Mouse (Mus musculus) layer of hippocampus, adult 6 months (tissue): ENCODE measurements around the gene Nfic. TPM values are rescaled to one million over a fixed set of nuclear protein-coding genes. Genes with fewer than 3 reads are reported as not detected.

Experiments
- long read RNA-seq, 2 experiments: library from polyadenylated mRNA; unstranded; transcript quantifications; one replicate each; pipeline ENCODE4 v2.0.0; 2019 to 2020
- microRNA-seq: library from miRNA; unstranded; fragments of <30 nt; microRNA quantifications from one replicate; pipeline ENCODE4 v1.2.0, GENCODE M21; 2020
- polyA plus RNA-seq: library from polyadenylated mRNA; unstranded; fragments of <200 nt; fragmentation: Nextera tagmentation; gene quantifications from 2 replicates; pipeline ENCODE4 v1.2.3, GENCODE M21; 2021

Gene Nfic
- polyA plus RNA-seq: 22.5 and 25.0 TPM in 2 replicates
- long read RNA-seq, experiment 1, full-length matches to known transcripts: 20 of 38 reads
- long read RNA-seq, experiment 1, partial matches to known transcripts: 6 of 38 reads
- long read RNA-seq, experiment 1, other reads (novel, unspliced or antisense): 12 of 38 reads
- long read RNA-seq, experiment 2, full-length matches to known transcripts: 86 of 119 reads
- long read RNA-seq, experiment 2, partial matches to known transcripts: 6 of 119 reads
- long read RNA-seq, experiment 2, other reads (novel, unspliced or antisense): 27 of 119 reads

GRCm38 (mm10) chr10:81455181-81455895 lies at the start of gene Nfic:
TSS of gene Nfic (minus strand) at chr10:81455635.

GRCm38 (mm10) chr10:81500032-81500431 lies 44.6 kb upstream of the Nfic start, which contains the start of gene S1pr4:
TSS of gene S1pr4 (minus strand) at chr10:81500132.

GRCm38 (mm10) chr10:81496264-81496901 lies 40.9 kb upstream of the Nfic start, which contains the start of gene Ncln:
TSS of gene Ncln (minus strand) at chr10:81496392.

GRCm38 (mm10) chr10:81482533-81482889 lies 27.1 kb upstream of the Nfic start, which contains the start of gene Celf5:
TSS of gene Celf5 (minus strand) at chr10:81482709.

GRCm38 (mm10) chr10:81392781-81393185 lies 62.7 kb downstream of the Nfic start, which contains the start of gene Smim24:
TSS of gene Smim24 (plus strand) at chr10:81393051.

GRCm38 (mm10) chr10:81388505-81389055 lies 66.9 kb downstream of the Nfic start, which contains the start of gene Gm48552:
TSS of gene Gm48552 (plus strand) at chr10:81389005.

GRCm38 (mm10) chr10:81383802-81384604 lies 71.4 kb downstream of the Nfic start, which contains the start of the genes Dohh and Gm48551:
TSS of gene Dohh (plus strand) at chr10:81384428.
TSS of gene Gm48551 (plus strand) at chr10:81384466.

GRCm38 (mm10) chr10:81377793-81378552 lies 77.5 kb downstream of the Nfic start, which contains the start of gene Fzr1:
TSS of gene Fzr1 (minus strand) at chr10:81378516.

GRCm38 (mm10) chr10:81365672-81366476 lies 89.6 kb downstream of the Nfic start, which contains the start of gene 4930404N11Rik:
TSS of gene 4930404N11Rik (minus strand) at chr10:81365816.

GRCm38 (mm10) chr10:81356991-81357844 lies 98.2 kb downstream of the Nfic start, which contains the start of gene Mfsd12:
TSS of gene Mfsd12 (plus strand) at chr10:81357491.

GRCm38 (mm10) chr10:81350351-81351063 lies 104.9 kb downstream of the Nfic start, which contains the start of gene Hmg20b:
TSS of gene Hmg20b (minus strand) at chr10:81350480.

Small RNA genes lying within 50 kb of the gene (microRNA-seq; reads per million reads assigned to microRNA genes)
- gene Gm25595: not detected
- not detected for gene Mir1191b
- gene Mir6913: 2.8 reads per million, percentile 7 among the genes with 10 or more reads in this experiment

Other genes starting within 250 kb of the Nfic start
- gene Atcay, start 224.8 kb downstream of the Nfic start, polyA plus RNA-seq: 47.2 and 52.7 TPM in 2 replicates
- gene Zfr2, start 222.5 kb downstream of the Nfic start, polyA plus RNA-seq: 33.7 and 36.7 TPM in 2 replicates
- gene Matk, start 202.7 kb downstream of the Nfic start, polyA plus RNA-seq: 145 and 170 TPM in 2 replicates
- gene Mrpl54, start 188.7 kb downstream of the Nfic start, polyA plus RNA-seq: 119 and 122 TPM in 2 replicates
- 20.9 and 24.9 TPM in 2 replicates for gene Apba3, start 188.7 kb downstream of the Nfic start, polyA plus RNA-seq
- 1.1 and 4.3 TPM in 2 replicates for gene Tjp3, start 164.1 kb downstream of the Nfic start, polyA plus RNA-seq
- gene Pip5k1c, start 162.7 kb downstream of the Nfic start, polyA plus RNA-seq: 48.2 and 55.7 TPM in 2 replicates
- gene Cactin, start 134.5 kb downstream of the Nfic start, polyA plus RNA-seq: 13.5 and 13.9 TPM in 2 replicates
- gene Tbxa2r, start 126.9 kb downstream of the Nfic start, polyA plus RNA-seq: 1.4 and 1.7 TPM in 2 replicates
- 0.60 and 0.80 TPM in 2 replicates for gene Gipc3, start 112.4 kb downstream of the Nfic start, polyA plus RNA-seq
- gene Hmg20b, start 105.2 kb downstream of the Nfic start, polyA plus RNA-seq: 28.5 TPM in 2 replicates
- 9.2 and 10.7 TPM in 2 replicates for gene Mfsd12, start 98.1 kb downstream of the Nfic start, polyA plus RNA-seq
- not detected in 2 replicates for gene 4930404N11Rik, start 89.8 kb downstream of the Nfic start, polyA plus RNA-seq
- 62.7 and 65.6 TPM in 2 replicates for gene Fzr1, start 77.1 kb downstream of the Nfic start, polyA plus RNA-seq
- gene Dohh, start 71.2 kb downstream of the Nfic start, polyA plus RNA-seq: 178 and 192 TPM in 2 replicates
- 4.3 and 4.7 TPM in 2 replicates for gene Gm48551, start 71.2 kb downstream of the Nfic start, polyA plus RNA-seq
- gene Gm48552, start 66.6 kb downstream of the Nfic start, polyA plus RNA-seq: 1.3 TPM in 1 of 2 replicates, not detected in the other
- gene Smim24, start 62.6 kb downstream of the Nfic start, polyA plus RNA-seq: 2.8 and 3.4 TPM in 2 replicates
- gene Celf5, start 27.1 kb upstream of the Nfic start, polyA plus RNA-seq: 60.5 and 83.1 TPM in 2 replicates
- 45.3 and 46.2 TPM in 2 replicates for gene Ncln, start 40.8 kb upstream of the Nfic start, polyA plus RNA-seq
- 0.43 and 0.55 TPM in 2 replicates for gene S1pr4, start 44.5 kb upstream of the Nfic start, polyA plus RNA-seq
- 2.6 and 3.5 TPM in 2 replicates for gene Gna15, start 68.6 kb upstream of the Nfic start, polyA plus RNA-seq
- 42.2 and 61.8 TPM in 2 replicates for gene Gna11, start 89.6 kb upstream of the Nfic start, polyA plus RNA-seq
- 230 and 286 TPM in 2 replicates for gene Aes, start 103.9 kb upstream of the Nfic start, polyA plus RNA-seq
- 3.0 and 3.9 TPM in 2 replicates for gene Tle2, start 118.9 kb upstream of the Nfic start, polyA plus RNA-seq
- gene Tle6, start 145.4 kb upstream of the Nfic start, polyA plus RNA-seq: 2.5 and 3.7 TPM in 2 replicates
- 0.24 and 0.54 TPM in 2 replicates for gene BC025920, start 150.6 kb upstream of the Nfic start, polyA plus RNA-seq
- 24.3 and 28.2 TPM in 2 replicates for gene Sirt6, start 172.2 kb upstream of the Nfic start, polyA plus RNA-seq
- 22.5 and 26.2 TPM in 2 replicates for gene Ankrd24, start 172.9 kb upstream of the Nfic start, polyA plus RNA-seq
- 1.5 and 1.7 TPM in 2 replicates for gene Gm10778, start 193.4 kb upstream of the Nfic start, polyA plus RNA-seq
- 4.8 and 7.5 TPM in 2 replicates for gene Zfp433, start 249.2 kb upstream of the Nfic start, polyA plus RNA-seq